Mouse (Mus musculus): ENCODE measurements around the gene Cog6. TPM values are rescaled to one million over a fixed set of nuclear protein-coding genes. Genes with fewer than 3 reads are reported as not detected.

Gene Cog6
- 38.8 and 41.0 TPM in 2 replicates for polyA plus RNA-seq (2012; rRNA removed)

- Histone ChIP-seq H3K27ac (ENCODE audit: insufficient read depth, low read length) (no peak within 1 kb of the TSS), H3K4me3 (ENCODE audit: insufficient read depth, low read length) (peak within 1 kb of the TSS; percentile 86), H3K4me1 (ENCODE audit: control insufficient read depth, insufficient read depth, low read length) (peaks cover 2% of the 10 kb centered on the region; the same call in 1 of the 2 replicates)
- TF ChIP-seq POLR2A (IDR thresholded peaks at IDR 0.05; ENCODE audit: extremely low read depth, insufficient read depth, low read length) (peak; percentile 92), CTCF (IDR thresholded peaks at IDR 0.05; ENCODE audit: extremely low read depth, insufficient read depth, low read length) (no peak)
Observed at GRCm38 (mm10) chr3:53016436-53017340, at the start of gene Cog6. Cog6 (minus strand) TSS chr3:53017237.

- no peak overlapping the region for H3K27ac ChIP-seq (ENCODE audit: insufficient read depth, low read length)
- TF ChIP-seq POLR2A (IDR thresholded peaks at IDR 0.05; ENCODE audit: extremely low read depth, insufficient read depth, low read length) (no peak), CTCF (IDR thresholded peaks at IDR 0.05; ENCODE audit: extremely low read depth, insufficient read depth, low read length) (no peak)
- no peak overlapping the region for H3K4me3 ChIP-seq (ENCODE audit: insufficient read depth, low read length)
- peaks cover 6% of the 10 kb centered on the region; the same call in 1 of the 2 replicates for H3K4me1 ChIP-seq (ENCODE audit: control insufficient read depth, insufficient read depth, low read length)
Observed at GRCm38 (mm10) chr3:53066095-53066372, 49.0 kb upstream of the Cog6 start.

DNA sequence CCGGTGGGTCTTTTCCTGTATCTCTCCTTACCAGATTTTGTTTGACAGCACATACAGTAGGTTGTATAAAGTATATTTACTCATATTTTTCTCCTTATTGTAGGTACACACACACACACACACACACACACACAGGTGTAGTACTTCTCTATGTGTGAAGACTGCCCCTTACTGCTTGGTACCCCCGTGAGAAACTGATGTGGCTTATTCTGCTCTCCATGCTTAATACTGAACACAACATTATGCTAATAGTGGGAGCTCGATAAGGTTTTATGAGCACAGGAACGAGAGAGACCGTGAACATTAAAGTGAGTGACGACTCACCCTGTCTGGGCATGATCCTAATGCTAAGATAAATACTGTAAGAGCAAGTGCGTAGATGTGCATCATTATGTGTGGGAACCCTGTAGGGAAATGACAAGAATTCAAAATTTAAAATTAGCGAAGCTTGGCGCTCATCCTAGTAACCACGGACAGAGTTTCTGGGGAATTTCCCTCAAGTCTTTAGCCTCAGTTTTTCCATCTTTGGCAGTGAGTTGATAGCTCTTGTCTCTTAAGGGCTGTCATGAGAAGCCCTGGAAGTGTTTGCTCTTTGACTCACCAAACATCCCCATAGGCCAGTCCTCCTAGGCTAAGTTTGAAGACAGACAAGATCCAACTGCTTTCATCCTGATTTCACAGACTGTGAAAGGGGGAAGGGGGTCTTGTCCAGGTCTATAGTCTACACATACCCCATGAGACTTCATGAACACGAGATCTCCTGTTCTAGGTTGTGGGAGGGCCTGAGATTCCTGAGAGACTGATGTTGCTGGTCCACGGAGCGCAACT, 48.4 kb upstream of the Cog6 start:
- H3K4me3 ChIP-seq (ENCODE audit: insufficient read depth, low read length), result no peak overlapping the region

DNA sequence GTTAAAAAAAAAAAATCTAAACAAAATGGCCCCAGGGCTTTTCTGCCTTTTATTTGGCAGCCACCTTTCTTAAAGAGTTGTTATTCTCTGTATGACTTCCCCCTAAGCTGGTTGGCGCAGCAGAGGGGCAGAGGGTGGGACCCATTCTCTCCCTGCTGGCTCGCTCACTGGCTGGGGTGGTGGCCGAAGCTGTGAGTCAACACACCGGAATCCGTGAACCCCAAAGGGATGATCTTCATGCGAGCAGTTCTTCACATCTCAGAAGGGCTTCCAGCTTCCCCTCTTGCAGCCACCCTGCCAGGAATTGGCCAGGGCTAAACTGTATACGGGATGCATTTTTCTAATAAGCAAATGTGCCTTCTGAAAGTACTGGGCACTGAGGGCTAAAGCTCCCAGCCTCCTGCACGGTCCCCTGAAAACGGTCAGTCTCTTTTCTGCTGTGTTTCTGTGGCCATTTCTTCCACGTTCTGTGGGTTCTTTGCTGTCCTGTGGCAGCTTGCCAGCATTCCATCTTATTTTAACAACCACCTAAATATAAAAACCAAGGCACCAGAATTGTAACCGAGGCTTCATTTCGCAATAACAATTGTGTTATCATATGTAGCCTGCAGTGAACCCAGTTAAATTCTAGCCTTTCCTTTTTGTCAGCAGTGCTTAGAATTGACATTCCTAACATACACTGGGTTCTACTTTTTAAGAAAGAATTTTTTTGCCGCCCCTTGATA, 46.5 kb upstream of the Cog6 start:
- Histone ChIP-seq H3K4me3 (ENCODE audit: insufficient read depth, low read length) (no peak overlapping the region), H3K27ac (ENCODE audit: insufficient read depth, low read length) (no peak overlapping the region), H3K4me1 (ENCODE audit: control insufficient read depth, insufficient read depth, low read length) (peaks cover 6% of the 10 kb centered on the region; the same call in 1 of the 2 replicates)
- TF ChIP-seq POLR2A (IDR thresholded peaks at IDR 0.05; ENCODE audit: extremely low read depth, insufficient read depth, low read length) (no peak), CTCF (IDR thresholded peaks at IDR 0.05; ENCODE audit: extremely low read depth, insufficient read depth, low read length) (no peak)

More for the DNA sequence above, 48.4 kb upstream of the Cog6 start:
- Histone ChIP-seq H3K27ac (ENCODE audit: insufficient read depth, low read length) (no peak overlapping the region), H3K4me1 (ENCODE audit: control insufficient read depth, insufficient read depth, low read length) (peaks cover 6% of the 10 kb centered on the region; the same call in 1 of the 2 replicates)
- TF ChIP-seq POLR2A (IDR thresholded peaks at IDR 0.05; ENCODE audit: extremely low read depth, insufficient read depth, low read length) (no peak), CTCF (IDR thresholded peaks at IDR 0.05; ENCODE audit: extremely low read depth, insufficient read depth, low read length) (no peak)

DNA sequence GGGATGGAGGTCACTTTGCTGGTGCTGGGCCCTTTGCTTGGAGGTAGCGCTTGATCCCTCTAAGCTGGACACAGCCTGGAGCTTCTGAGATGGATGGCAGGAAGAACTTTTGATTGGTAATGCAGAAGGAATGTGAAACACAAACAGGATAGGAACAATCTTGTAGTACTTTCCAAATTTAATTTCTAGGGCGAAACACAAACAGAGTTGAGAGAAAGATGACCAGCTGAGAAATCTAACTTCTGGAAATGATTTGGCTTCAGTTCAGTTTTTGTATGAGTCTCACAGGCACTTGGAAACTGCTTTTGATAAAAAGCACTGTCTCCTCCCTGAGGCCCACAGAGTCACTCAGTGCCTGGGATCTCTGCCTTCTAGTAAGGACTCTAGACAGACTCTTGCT, 42.9 kb upstream of the Cog6 start:
- peaks cover 1% of the 10 kb centered on the region; the same call in 1 of the 2 replicates for H3K4me1 ChIP-seq (ENCODE audit: control insufficient read depth, insufficient read depth, low read length)
- no peak overlapping the region for H3K4me3 ChIP-seq (ENCODE audit: insufficient read depth, low read length)
- no peak overlapping the region for H3K27ac ChIP-seq (ENCODE audit: insufficient read depth, low read length)
- TF ChIP-seq POLR2A (IDR thresholded peaks at IDR 0.05; ENCODE audit: extremely low read depth, insufficient read depth, low read length) (no peak), CTCF (IDR thresholded peaks at IDR 0.05; ENCODE audit: extremely low read depth, insufficient read depth, low read length) (no peak)

DNA sequence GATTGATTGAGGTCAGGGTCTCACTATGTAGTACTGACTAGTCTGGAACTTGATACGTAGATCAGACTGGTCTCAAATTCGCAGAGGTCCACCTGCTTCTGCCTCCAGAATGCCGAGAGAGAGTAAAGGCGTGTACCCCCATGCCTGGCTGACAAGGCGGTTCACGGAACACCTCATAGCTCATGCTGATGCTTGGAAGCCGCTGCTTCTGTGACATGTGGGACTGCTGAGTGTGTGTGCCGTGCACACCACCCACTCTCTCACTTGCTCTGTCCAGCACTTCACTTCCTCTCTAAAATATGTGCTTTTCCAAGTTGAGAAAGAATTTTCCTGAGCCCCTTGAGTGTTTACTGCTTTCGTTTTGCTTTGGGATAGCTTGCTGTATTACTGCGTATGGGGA, 39.4 kb upstream of the Cog6 start:
- H3K27ac ChIP-seq (ENCODE audit: insufficient read depth, low read length), result no peak overlapping the region
- no peak for TF ChIP-seq CTCF (IDR thresholded peaks at IDR 0.05; ENCODE audit: extremely low read depth, insufficient read depth, low read length)
- no peak for TF ChIP-seq POLR2A (IDR thresholded peaks at IDR 0.05; ENCODE audit: extremely low read depth, insufficient read depth, low read length)
- no peaks in the 10 kb centered on the region for H3K4me1 ChIP-seq (ENCODE audit: control insufficient read depth, insufficient read depth, low read length)
- no peak overlapping the region for H3K4me3 ChIP-seq (ENCODE audit: insufficient read depth, low read length)

DNA sequence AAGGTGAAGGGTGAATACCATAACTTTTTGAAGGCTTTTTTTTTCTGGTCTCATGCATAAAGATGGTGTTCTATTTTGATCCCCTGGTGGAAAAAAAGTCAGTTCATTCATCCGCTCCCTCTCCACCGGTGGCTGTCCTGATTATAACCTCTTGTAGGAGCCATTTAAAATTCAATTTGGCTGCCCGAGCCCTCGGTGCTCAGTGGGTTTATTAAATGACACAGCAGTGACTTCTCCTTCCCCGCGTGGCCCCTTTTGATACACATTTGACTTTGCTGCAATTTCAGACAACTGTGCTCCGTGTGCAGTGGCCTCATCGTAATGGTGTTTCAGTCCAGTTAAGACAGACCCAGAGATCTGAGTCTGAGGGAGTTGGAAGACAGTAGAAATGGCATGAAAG, 35.3 kb upstream of the Cog6 start:
- no peak for TF ChIP-seq POLR2A (IDR thresholded peaks at IDR 0.05; ENCODE audit: extremely low read depth, insufficient read depth, low read length)
- TF ChIP-seq CTCF (IDR thresholded peaks at IDR 0.05; ENCODE audit: extremely low read depth, insufficient read depth, low read length), result no peak
- no peak overlapping the region for H3K27ac ChIP-seq (ENCODE audit: insufficient read depth, low read length)
- no peaks in the 10 kb centered on the region for H3K4me1 ChIP-seq (ENCODE audit: control insufficient read depth, insufficient read depth, low read length)
- H3K4me3 ChIP-seq (ENCODE audit: insufficient read depth, low read length), result no peak overlapping the region

DNA sequence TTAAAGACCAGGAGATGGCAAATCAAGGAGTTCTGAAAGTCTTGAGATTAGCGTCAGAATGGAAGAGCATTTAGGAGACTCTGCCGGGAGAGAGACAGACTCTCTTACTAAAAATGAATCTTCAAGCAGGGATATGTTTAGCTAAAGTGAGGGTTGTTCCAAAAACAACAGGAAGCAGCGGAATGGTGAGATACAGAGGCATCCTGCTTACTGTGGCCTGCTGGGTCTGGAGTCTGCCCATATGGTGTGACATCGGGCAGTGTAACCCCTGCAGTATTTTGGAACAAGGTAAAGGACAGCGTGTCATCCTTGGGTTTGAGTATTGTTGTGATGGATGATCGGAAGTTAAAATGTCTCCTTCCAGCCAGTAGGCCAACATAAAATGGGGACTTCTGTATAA, 29.3 kb upstream of the Cog6 start:
- Histone ChIP-seq H3K4me1 (ENCODE audit: control insufficient read depth, insufficient read depth, low read length) (0 out of 2 replicates have a peak, but pooled peaks cover 1% of the 10 kb centered on the region), H3K27ac (ENCODE audit: insufficient read depth, low read length) (no peak overlapping the region), H3K4me3 (ENCODE audit: insufficient read depth, low read length) (no peak overlapping the region)
- no peak for TF ChIP-seq POLR2A (IDR thresholded peaks at IDR 0.05; ENCODE audit: extremely low read depth, insufficient read depth, low read length)
- TF ChIP-seq CTCF (IDR thresholded peaks at IDR 0.05; ENCODE audit: extremely low read depth, insufficient read depth, low read length), result no peak

- Histone ChIP-seq H3K27ac (ENCODE audit: insufficient read depth, low read length) (no peak overlapping the region), H3K4me1 (ENCODE audit: control insufficient read depth, insufficient read depth, low read length) (peaks cover 3% of the 10 kb centered on the region; the same call in 1 of the 2 replicates), H3K4me3 (ENCODE audit: insufficient read depth, low read length) (no peak overlapping the region)
- TF ChIP-seq POLR2A (IDR thresholded peaks at IDR 0.05; ENCODE audit: extremely low read depth, insufficient read depth, low read length) (no peak), CTCF (IDR thresholded peaks at IDR 0.05; ENCODE audit: extremely low read depth, insufficient read depth, low read length) (no peak)
Observed at GRCm38 (mm10) chr3:53045697-53046096, 28.7 kb upstream of the Cog6 start.

All from cortical plate, adult 2 months (tissue).